Mouse (Mus musculus) spleen, adult 2 months (tissue): ENCODE data around the gene Cdkl3. TPM values are rescaled to one million over a fixed set of nuclear protein-coding genes. Genes with fewer than 3 reads are reported as not detected.

Experiments used
- DNase-seq, 2 experiments: peaks; one replicate each; pipeline versions ENCODE4 v3.0.0 to v3.0.0-alpha.2; 2012 to 2021; ENCODE audit warnings: low spot score in 2 of 2, low read depth in 1 of 2
- H3K27ac ChIP-seq: fragments of 200-500 bp; 2 replicates; pipeline ENCODE4 v1.5.1; 2012; ENCODE audit warnings: low read length, inconsistent platforms; ENCODE audit not compliant: insufficient read depth
- H3K27me3 ChIP-seq: fragments of 200-500 bp; 2 replicates; pipeline ENCODE4 v1.6.1; 2012; ENCODE audit warnings: mild to moderate bottlenecking, moderate library complexity, low read length, inconsistent platforms; ENCODE audit not compliant: control insufficient read depth, insufficient read depth
- H3K36me3 ChIP-seq: fragments of 200-500 bp; 2 replicates; pipeline ENCODE4 v1.6.1; 2012; ENCODE audit warnings: mild to moderate bottlenecking, low read length, inconsistent platforms; ENCODE audit not compliant: control insufficient read depth, insufficient read depth
- H3K4me1 ChIP-seq: fragments of 200-500 bp; 2 replicates; pipeline ENCODE4 v1.6.1; 2011; ENCODE audit warnings: inconsistent platforms; ENCODE audit not compliant: control insufficient read depth, insufficient read depth, insufficient read length
- H3K4me3 ChIP-seq: fragments of 200-500 bp; 2 replicates; pipeline ENCODE4 v1.5.1; 2011; ENCODE audit warnings: mild to moderate bottlenecking, inconsistent platforms; ENCODE audit not compliant: insufficient read depth, insufficient read length; ENCODE audit errors: extremely low read depth
- CTCF ChIP-seq: fragments of 200-500 bp; IDR thresholded peaks from 2 replicates; pipeline ENCODE4 v1.5.1; 2011; ENCODE audit warnings: mild to moderate bottlenecking, inconsistent platforms; ENCODE audit not compliant: insufficient read depth, insufficient read length, insufficient replicate concordance; ENCODE audit errors: extremely low read depth
- POLR2A ChIP-seq: fragments of 200-500 bp; IDR thresholded peaks from 2 replicates; pipeline ENCODE4 v1.6.1; 2011; ENCODE audit warnings: low read depth, low read length, inconsistent platforms
- WGBS: fragments of 180-500 bp; shearing (Covaris S2); methylation state at CpG from one replicate; pipeline ENCODE4 v1.1.7; 2018; 5-methylcytosine and 5-hydroxymethylcytosine counted together
- polyA plus RNA-seq: library from polyadenylated mRNA; depleted of rRNA; stranded (reverse); fragments of >200 nt; gene quantifications from 2 replicates; pipeline ENCODE4 v1.2.3, GENCODE M21; 2012

The Cdkl3 gene
- polyA plus RNA-seq, 1 experiment = 1.4 TPM

DNA sequence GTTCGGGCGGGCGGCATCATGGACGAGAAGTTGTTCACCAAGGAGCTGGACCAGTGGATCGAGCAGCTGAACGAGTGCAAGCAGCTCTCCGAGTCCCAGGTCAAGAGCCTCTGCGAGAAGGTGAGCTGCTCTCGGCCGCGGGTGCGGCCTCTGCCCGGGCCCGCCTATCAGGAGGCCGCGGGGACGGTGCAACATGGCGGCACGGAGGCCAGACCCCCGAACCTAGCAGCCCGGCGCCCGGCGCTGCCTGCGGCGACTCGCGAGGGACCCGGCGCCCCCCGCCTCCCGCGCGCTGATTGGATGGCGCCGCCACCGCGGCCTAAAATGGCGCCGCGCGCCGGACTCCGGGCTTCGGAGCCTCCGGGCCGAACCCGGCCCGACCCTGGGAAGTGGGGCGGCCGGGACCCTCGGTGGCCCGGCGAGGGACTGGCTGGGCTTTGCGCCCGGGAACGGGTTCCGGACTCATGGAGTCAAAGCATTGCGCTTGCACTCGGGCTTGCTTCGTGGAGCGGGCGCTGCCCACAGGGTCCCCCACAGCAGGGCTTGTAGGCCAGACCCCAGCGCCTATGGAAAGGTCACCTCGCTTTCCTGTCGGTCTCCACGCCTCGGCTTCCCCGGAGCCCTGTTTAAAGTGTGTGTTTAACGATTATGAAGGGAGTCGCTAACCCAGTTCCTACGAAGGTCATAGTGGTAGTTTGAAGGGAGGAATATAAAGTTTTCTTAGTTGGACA lies 95.2 kb downstream of the Cdkl3 start:
- Histone ChIP-seq H3K4me1 (peaks cover 17% of the 10 kb centered on the region), H3K27ac (peak overlapping the region; percentile 94), H3K27me3 (no peaks in the 10 kb centered on the region), H3K4me3 (peak overlapping the region; percentile 90), H3K36me3 (no peaks in the 10 kb centered on the region)
- TF ChIP-seq POLR2A = no peak; the same call in 1 of the 2 replicates
- no peak for TF ChIP-seq CTCF
- under 1% methylated on average over 66 of the region's 72 CpGs for WGBS
- DNase-seq = peak; percentile 22 to 57

DNA sequence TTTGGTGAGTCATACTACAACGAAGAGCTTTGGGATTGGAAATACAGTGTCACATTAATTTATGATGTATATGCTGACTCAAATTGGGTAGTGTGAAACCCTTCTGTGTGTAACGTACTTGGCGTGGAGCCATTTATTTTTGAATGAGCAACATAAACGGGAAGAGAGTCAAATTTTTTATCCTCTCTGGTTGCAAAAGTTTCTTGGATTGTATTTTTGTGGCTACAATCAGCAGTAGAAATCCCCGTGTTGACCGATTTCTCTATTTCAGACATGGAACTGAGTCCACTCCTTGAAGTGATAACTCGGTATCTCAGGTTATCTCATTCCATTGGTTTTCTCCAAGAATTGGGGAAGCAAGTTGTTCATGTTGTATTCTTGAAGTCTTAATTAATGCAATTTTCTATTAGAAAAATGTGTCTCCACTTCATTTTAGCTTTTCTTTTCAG lies 95.8 kb downstream of the Cdkl3 start:
- peak overlapping the region; percentile 90 for H3K4me3 ChIP-seq
- peak overlapping the region; percentile 94; the same call in 1 of the 2 replicates for H3K27ac ChIP-seq
- WGBS = 2% methylated on average over 7 of the region's 7 CpGs
- H3K27me3 ChIP-seq = no peaks in the 10 kb centered on the region
- TF ChIP-seq CTCF (no peak), POLR2A (no peak)
- peaks cover 19% of the 10 kb centered on the region for H3K4me1 ChIP-seq
- peak in 1 of 2 experiments; percentile 11 for DNase-seq
- H3K36me3 ChIP-seq = no peaks in the 10 kb centered on the region

DNA sequence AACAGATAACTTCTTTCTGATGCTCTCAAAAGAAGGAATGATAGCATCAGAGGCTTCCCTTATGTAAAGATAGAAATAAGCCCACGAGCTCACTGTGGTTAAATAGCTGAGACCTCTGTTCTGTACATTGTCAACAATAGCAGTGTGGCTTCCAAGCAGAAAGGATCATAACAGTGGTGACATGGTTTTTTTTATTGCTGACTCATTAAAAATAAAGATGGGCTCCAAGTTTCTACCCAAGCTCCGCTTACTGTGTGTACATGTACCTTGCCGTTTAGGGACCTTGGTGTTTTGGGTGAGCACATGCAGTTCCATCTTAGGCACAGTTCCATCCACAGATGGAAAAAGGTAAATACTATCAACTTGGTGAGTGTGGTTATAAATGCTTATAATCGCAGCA lies 99.0 kb downstream of the Cdkl3 start:
- 66% methylated on average over 4 of the region's 4 CpGs for WGBS
- no peaks in the 10 kb centered on the region for H3K27me3 ChIP-seq
- no peak overlapping the region for H3K27ac ChIP-seq
- no peak overlapping the region for H3K4me3 ChIP-seq
- TF ChIP-seq POLR2A (no peak), CTCF (no peak)
- no peak for DNase-seq
- H3K4me1 ChIP-seq = peaks cover 27% of the 10 kb centered on the region
- H3K36me3 ChIP-seq = no peaks in the 10 kb centered on the region

DNA sequence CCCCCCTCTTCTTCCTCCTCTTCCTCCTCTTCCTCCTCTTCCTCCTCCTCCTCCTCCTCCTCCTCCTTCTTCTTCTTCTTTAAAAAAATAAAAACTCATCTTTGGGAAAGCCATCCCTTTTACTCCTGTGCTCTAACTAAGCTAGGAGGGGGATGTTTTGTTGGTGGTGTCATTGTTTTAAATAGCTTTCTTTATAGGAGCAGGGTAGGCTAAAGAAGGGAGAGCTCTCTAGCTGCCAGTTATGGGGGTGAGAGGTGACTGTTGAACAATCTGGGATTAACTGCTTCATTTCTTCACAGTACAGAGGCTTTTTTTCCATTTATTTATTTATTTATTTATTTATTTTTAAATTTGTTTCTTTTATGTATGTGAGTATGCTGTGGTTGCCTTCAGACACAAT lies 101.5 kb downstream of the Cdkl3 start:
- Histone ChIP-seq H3K36me3 (no peaks in the 10 kb centered on the region), H3K4me1 (peaks cover 26% of the 10 kb centered on the region)

DNA sequence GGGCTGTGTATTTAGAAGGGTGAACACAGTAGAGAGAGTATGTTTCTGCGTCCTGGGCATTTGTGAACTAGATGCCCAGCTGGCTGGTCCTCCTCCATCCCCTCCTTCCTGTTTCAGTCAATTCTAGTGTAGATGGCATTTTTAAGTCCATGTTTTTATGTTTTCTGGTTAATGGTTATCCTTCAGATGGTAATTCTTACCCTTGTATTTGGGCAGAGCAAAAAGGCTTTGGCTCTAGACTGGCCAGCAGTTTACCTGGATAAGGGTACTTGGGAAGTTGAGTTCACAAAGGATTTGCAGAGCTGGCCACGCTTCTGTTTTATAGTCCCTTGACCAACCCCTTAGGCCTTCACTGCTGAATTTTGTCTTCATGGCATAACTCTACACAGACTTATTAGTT lies 102.0 kb downstream of the Cdkl3 start:
- Histone ChIP-seq H3K4me3 (no peak overlapping the region), H3K36me3 (no peaks in the 10 kb centered on the region), H3K4me1 (peaks cover 22% of the 10 kb centered on the region), H3K27me3 (no peaks in the 10 kb centered on the region), H3K27ac (no peak overlapping the region)
- WGBS = 89% methylated on average over 2 of the region's 2 CpGs
- no peak for DNase-seq
- TF ChIP-seq POLR2A (no peak), CTCF (no peak)

More for the DNA sequence above, 101.5 kb downstream of the Cdkl3 start:
- TF ChIP-seq CTCF (no peak), POLR2A (no peak)
- no peak for DNase-seq
- H3K27ac ChIP-seq = no peak overlapping the region
- no peak overlapping the region for H3K4me3 ChIP-seq
- no peaks in the 10 kb centered on the region for H3K27me3 ChIP-seq

GRCm38 (mm10) chr11:52106438-52106837 lies 102.4 kb downstream of the Cdkl3 start:
- no peaks in the 10 kb centered on the region for H3K36me3 ChIP-seq
- H3K27ac ChIP-seq = no peak overlapping the region
- DNase-seq = no peak
- WGBS = 84% methylated on average over 1 of the region's 1 CpGs
- TF ChIP-seq POLR2A (no peak), CTCF (no peak)
- no peak overlapping the region for H3K4me3 ChIP-seq
- no peaks in the 10 kb centered on the region for H3K27me3 ChIP-seq
- peaks cover 22% of the 10 kb centered on the region for H3K4me1 ChIP-seq

GRCm38 (mm10) chr11:52108796-52109195 lies 104.8 kb downstream of the Cdkl3 start:
- Histone ChIP-seq H3K27ac (no peak overlapping the region), H3K27me3 (no peaks in the 10 kb centered on the region), H3K4me3 (no peak overlapping the region), H3K4me1 (peaks cover 19% of the 10 kb centered on the region), H3K36me3 (peaks cover under 1% of the 10 kb centered on the region; the same call in 1 of the 2 replicates)
- no peak for DNase-seq
- WGBS = 85% methylated on average over 5 of the region's 5 CpGs
- no peak for TF ChIP-seq CTCF
- TF ChIP-seq POLR2A = no peak
